ENCODE assay signal across 8 mouse cellular contexts in the genomic region with DNA sequence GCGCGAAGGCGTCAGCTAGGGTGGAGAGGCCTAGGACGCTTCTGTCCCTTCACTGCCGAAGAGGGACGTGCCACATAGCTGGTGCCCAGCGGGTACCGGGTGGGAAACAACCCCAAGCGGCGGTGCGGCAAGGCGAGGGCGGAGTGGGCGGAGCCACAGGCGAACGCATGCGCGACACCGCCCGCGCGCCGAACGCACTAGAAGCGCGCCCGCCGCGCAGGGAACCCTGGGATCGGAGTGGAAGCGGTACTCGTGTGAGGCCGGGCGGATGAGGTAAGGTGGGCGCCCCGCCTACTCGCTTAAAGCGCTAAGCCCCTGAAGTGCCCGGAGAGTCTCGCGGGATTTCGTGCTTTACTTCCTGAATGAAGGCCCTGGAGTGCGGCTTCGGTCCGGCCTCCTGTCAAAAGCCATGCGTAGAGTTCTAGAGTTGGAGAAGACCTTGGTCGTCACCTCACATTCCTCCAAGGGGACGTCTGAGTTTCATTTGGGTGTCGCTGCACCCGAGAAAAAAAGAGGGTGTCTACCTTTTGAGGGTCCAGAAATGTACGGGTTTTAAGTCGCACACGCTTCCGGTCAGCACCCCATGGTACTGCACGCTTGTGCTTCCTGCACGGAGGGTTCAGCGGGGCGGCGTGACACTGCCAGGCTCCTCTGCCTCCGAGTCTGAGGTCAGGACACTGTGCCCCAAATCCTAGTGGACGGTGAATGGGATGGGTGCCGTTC. TPM values are rescaled to one million over a fixed set of nuclear protein-coding genes. Genes with fewer than 3 reads are reported as not detected.
DNase-seq lines count a peak whose midpoint lies in the region; ATAC-seq lines count a peak whose summit lies in the region.

A gene (minus strand): TSS at position 151 of the 723 bp plus-strand sequence.
A gene (minus strand): TSS at position 227 of the 723 bp plus-strand sequence.

- H3K4me2 ChIP-seq in heart, embryonic 13.5 days, result peak within 1 kb of the TSS; percentile 93
- H3K4me2 ChIP-seq in liver, embryonic 12.5 days, result peak within 1 kb of the TSS; percentile 83
- H3K4me2 ChIP-seq in stomach, embryonic 15.5 days, result peak within 1 kb of the TSS; percentile 79

- H3K4me3 ChIP-seq in brown adipose tissue, adult 24 weeks (ENCODE audit: insufficient read depth, low read depth, low read length), result peak within 1 kb of the TSS; percentile 86
- peak within 1 kb of the TSS; percentile 74 for H3K4me3 ChIP-seq in heart, embryonic 13.5 days
- H3K4me3 ChIP-seq in liver, embryonic 12.5 days, result peak within 1 kb of the TSS; percentile 99
- peak within 1 kb of the TSS; percentile 90 for H3K4me3 ChIP-seq in stomach, embryonic 15.5 days (replicated peaks)

- H3K27ac ChIP-seq in brown adipose tissue, adult 24 weeks (replicated peaks; ENCODE audit: low read depth, low read length), result peak within 1 kb of the TSS; percentile 91
- peak within 1 kb of the TSS; percentile 90 for H3K27ac ChIP-seq in heart, embryonic 13.5 days (replicated peaks)
- peak within 1 kb of the TSS; percentile 91 for H3K27ac ChIP-seq in liver, embryonic 12.5 days
- H3K27ac ChIP-seq in stomach, embryonic 15.5 days, result peak within 1 kb of the TSS; percentile 92

- peak; percentile 100 for DNase-seq in CD4-positive, CD25-positive, alpha-beta regulatory T cell, adult 2 months (ENCODE audit: low read depth, low spot score)
- DNase-seq in fat pad, adult 2 months (ENCODE audit: extremely low read depth, low read depth, low spot score), result peak; percentile 79
- peak; percentile 99 for DNase-seq in kidney, postnatal 10 days
- peak; percentile 97 to 98 for DNase-seq in natural killer cell, adult 2 months (ENCODE audit: low spot score in 2 of 2)

- H3K36me3 ChIP-seq in heart, embryonic 13.5 days, result 0 out of 2 replicates have a peak, but pooled peaks cover 5% of the 10 kb centered on the region
- peaks cover 15% of the 10 kb centered on the region; the same call in 1 of the 2 replicates for H3K36me3 ChIP-seq in liver, embryonic 12.5 days
- H3K36me3 ChIP-seq in stomach, embryonic 15.5 days, result no peaks in the 10 kb centered on the region

- ATAC-seq in heart, embryonic 13.5 days (ENCODE audit: extremely low read depth, insufficient number of reproducible peaks, low FRiP score, low TSS enrichment), result peak; percentile 99
- peak; percentile 99 for ATAC-seq in liver, embryonic 12.5 days
- ATAC-seq in stomach, embryonic 15.5 days (ENCODE audit: insufficient read depth, low FRiP score, low read depth), result peak; percentile 100

- H3K4me1 ChIP-seq in brown adipose tissue, adult 24 weeks (ENCODE audit: control insufficient read depth, insufficient read depth, insufficient read length, low read length), result no peaks in the 10 kb centered on the region; the same call in 1 of the 2 replicates
- peaks cover 28% of the 10 kb centered on the region for H3K4me1 ChIP-seq in heart, embryonic 13.5 days
- peaks cover 39% of the 10 kb centered on the region for H3K4me1 ChIP-seq in liver, embryonic 12.5 days
- H3K4me1 ChIP-seq in stomach, embryonic 15.5 days, result peaks cover 11% of the 10 kb centered on the region

- WGBS in heart, embryonic 13.5 days, result under 1% methylated on average over 62 of the region's 62 CpGs
- under 1% methylated on average over 62 of the region's 62 CpGs for WGBS in liver, embryonic 12.5 days (ENCODE audit: insufficient replicate concordance)
- WGBS in stomach, embryonic 15.5 days, result under 1% methylated on average over 62 of the region's 62 CpGs

- no peaks in the 10 kb centered on the region for H3K9me3 ChIP-seq in heart, embryonic 13.5 days
- H3K9me3 ChIP-seq in liver, embryonic 12.5 days (replicated peaks), result no peaks in the 10 kb centered on the region
- no peaks in the 10 kb centered on the region for H3K9me3 ChIP-seq in stomach, embryonic 15.5 days

- peak within 1 kb of the TSS; percentile 96 for H3K9ac ChIP-seq in heart, embryonic 13.5 days
- peak within 1 kb of the TSS; percentile 97 for H3K9ac ChIP-seq in liver, embryonic 12.5 days
- H3K9ac ChIP-seq in stomach, embryonic 15.5 days, result peak within 1 kb of the TSS; percentile 97

- no peaks in the 10 kb centered on the region for H3K27me3 ChIP-seq in heart, embryonic 13.5 days (replicated peaks)
- no peaks in the 10 kb centered on the region for H3K27me3 ChIP-seq in liver, embryonic 12.5 days (replicated peaks)
- no peaks in the 10 kb centered on the region for H3K27me3 ChIP-seq in stomach, embryonic 15.5 days (replicated peaks)

RNA-seq across cellular contexts. Expression of the first gene that starts in this region (rescaled TPM):
- polyA plus RNA-seq in brown adipose tissue, adult 24 weeks (2012; ENCODE audit: insufficient read depth, insufficient read length, missing spikeins), result not detected in 2 replicates
- polyA plus RNA-seq in heart, embryonic 13.5 days (2015; fragmentation: Nextera tagmentation; extraction: Ambion mirVana), result not detected in 2 replicates
- polyA plus RNA-seq in liver, embryonic 12.5 days (2016; fragmentation: Nextera tagmentation; extraction: Ambion mirVana), result not detected in 2 replicates
- polyA plus RNA-seq in stomach, embryonic 15.5 days (2015; fragmentation: Nextera tagmentation; extraction: Ambion mirVana), result 0.06 and 0.17 TPM in 2 replicates

RNA-seq across cellular contexts. Expression of the second gene that starts in this region (rescaled TPM):
- 9.5 and 11.7 TPM in 2 replicates for polyA plus RNA-seq in brown adipose tissue, adult 24 weeks (2012; ENCODE audit: insufficient read depth, insufficient read length, missing spikeins)
- 30.6 and 33.7 TPM in 2 replicates for polyA plus RNA-seq in heart, embryonic 13.5 days (2015; fragmentation: Nextera tagmentation; extraction: Ambion mirVana)
- polyA plus RNA-seq in liver, embryonic 12.5 days (2016; fragmentation: Nextera tagmentation; extraction: Ambion mirVana), result 50.9 and 53.1 TPM in 2 replicates
- 44.7 and 48.9 TPM in 2 replicates for polyA plus RNA-seq in stomach, embryonic 15.5 days (2015; fragmentation: Nextera tagmentation; extraction: Ambion mirVana)

Comparison
In these comparisons a context has a peak if more than half of its experiments do, and no peak if none do; other contexts are left out.
1. Peak in every context shown above with its lines: DNase-seq, ATAC-seq, H3K4me3 ChIP-seq and H3K27ac ChIP-seq.